ENCODE assay signal across 29 mouse cellular contexts in genomic region chr7:56498242-56498641, GRCm38 (mm10).
A peak's percentile ranks its signal among the peaks of the same experiment; 100 is the strongest.
DNase-seq lines count a peak whose midpoint lies in the region; ATAC-seq and TF ChIP-seq lines count a peak whose summit lies in the region.
"Had no signal": no experiment of that assay in that cellular context is flagged by ENCODE, and none has a peak within 500 bp of the region (broad histone marks: within the 10 kb centered on the region; RNA-seq: fewer than 3 reads in every experiment).

No protein-coding gene starts in this region.

- H3K4me2 ChIP-seq in hindbrain, embryonic 15.5 days: no peak overlapping the region
- no peak overlapping the region for H3K4me2 ChIP-seq in hindbrain, embryonic 11.5 days (replicated peaks; ENCODE audit: low read depth, low read length)
- no peak overlapping the region for H3K4me2 ChIP-seq in midbrain, postnatal 0 days (ENCODE audit: low read depth, low read length, poor library complexity, severe bottlenecking)
- no peak overlapping the region for H3K4me2 ChIP-seq in midbrain, embryonic 16.5 days (ENCODE audit: low read length)
- no peak overlapping the region for H3K4me2 ChIP-seq in limb, embryonic 14.5 days (replicated peaks; ENCODE audit: low read depth, low read length, severe bottlenecking)
- H3K4me2 ChIP-seq: hindbrain, embryonic 12.5 days; kidney, embryonic 15.5 days; limb, embryonic 12.5 days; liver, embryonic 12.5 days; neural tube, embryonic 13.5 days; stomach, embryonic 15.5 days had no signal

- no peak overlapping the region for H3K4me3 ChIP-seq in hindbrain, embryonic 15.5 days
- no peak overlapping the region for H3K4me3 ChIP-seq in hindbrain, embryonic 11.5 days (ENCODE audit: low read depth, low read length)
- no peak overlapping the region for H3K4me3 ChIP-seq in midbrain, postnatal 0 days (ENCODE audit: low read depth, low read length)
- H3K4me3 ChIP-seq in midbrain, embryonic 16.5 days (ENCODE audit: low read depth, low read length): no peak overlapping the region
- no peak overlapping the region for H3K4me3 ChIP-seq in limb, embryonic 14.5 days (replicated peaks; ENCODE audit: low read length)
- H3K4me3 ChIP-seq: hindbrain, embryonic 12.5 days; kidney, embryonic 15.5 days; limb, embryonic 12.5 days; liver, embryonic 12.5 days; megakaryocyte, embryonic 14.5 days; myocyte; neural tube, embryonic 13.5 days; stomach, embryonic 15.5 days had no signal

- no peaks in the 10 kb centered on the region for H3K9me3 ChIP-seq in hindbrain, embryonic 15.5 days
- H3K9me3 ChIP-seq in hindbrain, embryonic 11.5 days (ENCODE audit: control insufficient read depth, low read length): no peaks in the 10 kb centered on the region
- H3K9me3 ChIP-seq in midbrain, postnatal 0 days (ENCODE audit: low read length): no peaks in the 10 kb centered on the region
- H3K9me3 ChIP-seq in midbrain, embryonic 16.5 days (replicated peaks; ENCODE audit: control insufficient read depth, low read length, poor library complexity, severe bottlenecking): no peaks in the 10 kb centered on the region
- no peaks in the 10 kb centered on the region for H3K9me3 ChIP-seq in limb, embryonic 14.5 days (ENCODE audit: control insufficient read depth, low read length)
- H3K9me3 ChIP-seq: hindbrain, embryonic 12.5 days; kidney, embryonic 15.5 days; limb, embryonic 12.5 days; liver, embryonic 12.5 days; neural tube, embryonic 13.5 days; stomach, embryonic 15.5 days had no signal

- no peak overlapping the region for H3K27ac ChIP-seq in hindbrain, embryonic 15.5 days (replicated peaks)
- no peak overlapping the region for H3K27ac ChIP-seq in hindbrain, embryonic 11.5 days (ENCODE audit: low read depth, low read length)
- no peak overlapping the region for H3K27ac ChIP-seq in midbrain, postnatal 0 days (ENCODE audit: low read depth, low read length)
- H3K27ac ChIP-seq in midbrain, embryonic 16.5 days (ENCODE audit: low read length): no peak overlapping the region
- H3K27ac ChIP-seq in limb, embryonic 14.5 days (replicated peaks; ENCODE audit: low read depth, low read length): no peak overlapping the region
- H3K27ac ChIP-seq: hindbrain, embryonic 12.5 days; kidney, embryonic 15.5 days; limb, embryonic 12.5 days; liver, embryonic 12.5 days; neural tube, embryonic 13.5 days; stomach, embryonic 15.5 days had no signal

- no peaks in the 10 kb centered on the region for H3K27me3 ChIP-seq in hindbrain, embryonic 15.5 days
- H3K27me3 ChIP-seq in hindbrain, embryonic 11.5 days (ENCODE audit: control insufficient read depth, insufficient read depth, low read length): no peaks in the 10 kb centered on the region
- no peaks in the 10 kb centered on the region for H3K27me3 ChIP-seq in midbrain, postnatal 0 days (ENCODE audit: insufficient read depth, low read length)
- H3K27me3 ChIP-seq in midbrain, embryonic 16.5 days (ENCODE audit: control insufficient read depth, insufficient read depth, low read depth, low read length): no peaks in the 10 kb centered on the region
- H3K27me3 ChIP-seq in limb, embryonic 14.5 days (ENCODE audit: control insufficient read depth, insufficient read depth, low read length): no peaks in the 10 kb centered on the region
- H3K27me3 ChIP-seq: hindbrain, embryonic 12.5 days; kidney, embryonic 15.5 days; limb, embryonic 12.5 days; liver, embryonic 12.5 days; megakaryocyte, embryonic 14.5 days; neural tube, embryonic 13.5 days; stomach, embryonic 15.5 days had no signal

- no peaks in the 10 kb centered on the region for H3K4me1 ChIP-seq in hindbrain, embryonic 15.5 days (replicated peaks)
- no peaks in the 10 kb centered on the region for H3K4me1 ChIP-seq in hindbrain, embryonic 11.5 days (replicated peaks; ENCODE audit: control insufficient read depth, insufficient read depth, low read length)
- no peaks in the 10 kb centered on the region for H3K4me1 ChIP-seq in midbrain, postnatal 0 days (ENCODE audit: insufficient read depth, low read length)
- no peaks in the 10 kb centered on the region for H3K4me1 ChIP-seq in midbrain, embryonic 16.5 days (ENCODE audit: control insufficient read depth, insufficient read depth, low read length)
- H3K4me1 ChIP-seq in limb, embryonic 14.5 days (ENCODE audit: control insufficient read depth, insufficient read depth, low read length): 0 out of 2 replicates have a peak, but pooled peaks cover 3% of the 10 kb centered on the region
- H3K4me1 ChIP-seq: hindbrain, embryonic 12.5 days; kidney, embryonic 15.5 days; liver, embryonic 12.5 days; megakaryocyte, embryonic 14.5 days; neural tube, embryonic 13.5 days; stomach, embryonic 15.5 days had no signal

- DNase-seq in heart, adult 18-20 months: peak; percentile 0 to 5
- DNase-seq in heart, adult 8-10 months (ENCODE audit: low spot score): no peak
- DNase-seq in hindbrain, embryonic 11.5 days (ENCODE audit: low spot score): no peak
- peak; percentile 13 for DNase-seq in midbrain, postnatal 0 days (ENCODE audit: low spot score)
- peak; percentile 18 for DNase-seq in limb, embryonic 14.5 days (ENCODE audit: low spot score)
- no peak for DNase-seq in thymus, postnatal 25 days
- DNase-seq: adrenal gland, adult 2 months; B cell, adult 2 months; cerebellum, adult 11 months; cerebellum, adult 9-10 months; cerebellum, postnatal 36 days; gastrocnemius, postnatal 14 days; kidney, adult 18-20 months; kidney, postnatal 25 days; liver, postnatal 0 days; lung, postnatal 36 days; midbrain, embryonic 14.5 days; right cerebral cortex, postnatal 25 days had no signal

- WGBS in hindbrain, embryonic 15.5 days: 76% methylated on average over 2 of the region's 2 CpGs
- 73% methylated on average over 2 of the region's 2 CpGs for WGBS in hindbrain, embryonic 11.5 days
- WGBS in midbrain, postnatal 0 days: 60% methylated on average over 2 of the region's 2 CpGs
- 73% methylated on average over 2 of the region's 2 CpGs for WGBS in midbrain, embryonic 16.5 days
- WGBS in limb, embryonic 14.5 days: 48% methylated on average over 2 of the region's 2 CpGs

- H3K36me3 ChIP-seq in hindbrain, embryonic 15.5 days: no peaks in the 10 kb centered on the region
- no peaks in the 10 kb centered on the region for H3K36me3 ChIP-seq in hindbrain, embryonic 11.5 days (ENCODE audit: control insufficient read depth, insufficient read depth, low read length)
- no peaks in the 10 kb centered on the region for H3K36me3 ChIP-seq in midbrain, postnatal 0 days (ENCODE audit: insufficient read depth, low read length)
- no peaks in the 10 kb centered on the region for H3K36me3 ChIP-seq in midbrain, embryonic 16.5 days (ENCODE audit: control insufficient read depth, insufficient read depth, low read length)
- H3K36me3 ChIP-seq in limb, embryonic 14.5 days (ENCODE audit: control insufficient read depth, insufficient read depth, low read length): no peaks in the 10 kb centered on the region
- H3K36me3 ChIP-seq: hindbrain, embryonic 12.5 days; kidney, embryonic 15.5 days; limb, embryonic 12.5 days; liver, embryonic 12.5 days; neural tube, embryonic 13.5 days; stomach, embryonic 15.5 days had no signal

- ATAC-seq in hindbrain, embryonic 15.5 days (ENCODE audit: low FRiP score, low read depth): peak; percentile 48; the same call in 1 of the 2 replicates
- ATAC-seq in hindbrain, embryonic 11.5 days (ENCODE audit: low FRiP score): no peak
- peak; percentile 34; the same call in 1 of the 2 replicates for ATAC-seq in midbrain, postnatal 0 days (ENCODE audit: low FRiP score)
- no peak for ATAC-seq in midbrain, embryonic 16.5 days
- ATAC-seq in limb, embryonic 14.5 days (ENCODE audit: low FRiP score, low read depth): peak; percentile 61; the same call in 1 of the 2 replicates
- ATAC-seq: forebrain, embryonic 14.5 days; liver, embryonic 12.5 days; liver, postnatal 0 days had no signal

- H3K9ac ChIP-seq in hindbrain, embryonic 15.5 days: no peak overlapping the region
- no peak overlapping the region for H3K9ac ChIP-seq in hindbrain, embryonic 11.5 days (ENCODE audit: low read depth, low read length)
- no peak overlapping the region for H3K9ac ChIP-seq in midbrain, postnatal 0 days (replicated peaks; ENCODE audit: low read length, poor library complexity, severe bottlenecking)
- H3K9ac ChIP-seq in midbrain, embryonic 16.5 days (ENCODE audit: low read depth, low read length): no peak overlapping the region
- no peak overlapping the region for H3K9ac ChIP-seq in limb, embryonic 14.5 days (ENCODE audit: low read depth, low read length, severe bottlenecking)
- H3K9ac ChIP-seq: hindbrain, embryonic 12.5 days; kidney, embryonic 15.5 days; limb, embryonic 12.5 days; liver, embryonic 12.5 days; liver, postnatal 0 days; neural tube, embryonic 13.5 days; stomach, embryonic 15.5 days had no signal

- TF ChIP-seq POLR2A in limb, embryonic 14.5 days (IDR thresholded peaks at IDR 0.05; ENCODE audit: borderline replicate concordance, extremely low read depth, insufficient read depth, insufficient read length): no peak

- TF ChIP-seq CTCF in midbrain, postnatal 0 days (IDR thresholded peaks at IDR 0.05): no peak

Comparison
In these comparisons a context has a peak if more than half of its experiments do, and no peak if none do; other contexts are left out.
1. DNase-seq: peak in heart, adult 18-20 months (2 of 2), midbrain, postnatal 0 days (single experiment) and limb, embryonic 14.5 days (single experiment); none in heart, adult 8-10 months (single experiment), hindbrain, embryonic 11.5 days (single experiment) and thymus, postnatal 25 days (single experiment).
2. ATAC-seq: peak in hindbrain, embryonic 15.5 days (single experiment), midbrain, postnatal 0 days (single experiment) and limb, embryonic 14.5 days (single experiment); none in hindbrain, embryonic 11.5 days (single experiment) and midbrain, embryonic 16.5 days (single experiment).